Mouse (Mus musculus): Measurements from ENCODE around the gene Serpina9. TPM values are rescaled to one million over a fixed set of nuclear protein-coding genes. Genes with fewer than 3 reads are reported as not detected.

Serpina9 gene
- total and polyA plus RNA-seq, 3 experiments: 0.62 TPM; not detected in 2

GRCm38 (mm10) chr12:103977846-103978245, 35.7 kb downstream of the Serpina9 start:
- no peaks in the 10 kb centered on the region for H3K36me3 ChIP-seq (ENCODE audit: control insufficient read depth, insufficient read depth, low read length)
- H3K79me2 ChIP-seq (replicated peaks; ENCODE audit: control insufficient read depth, insufficient read depth, low read length): no peaks in the 10 kb centered on the region
- no peaks in the 10 kb centered on the region for H3K27me3 ChIP-seq (ENCODE audit: control insufficient read depth, insufficient read depth, low read length)
- H3K27ac ChIP-seq: no peak overlapping the region
- DNase-seq: no peak
- no peaks in the 10 kb centered on the region for H3K4me1 ChIP-seq (ENCODE audit: control insufficient read depth, insufficient read depth, low read length)
- 26% methylated on average over 5 of the region's 5 CpGs for WGBS
- no peak for TF ChIP-seq POLR2A (IDR thresholded peaks at IDR 0.05; ENCODE audit: insufficient read depth, low read depth, low read length)
- peak; percentile 57 for TF ChIP-seq CTCF (IDR thresholded peaks at IDR 0.05)
- no peak for TF ChIP-seq EP300 (IDR thresholded peaks at IDR 0.05; ENCODE audit: insufficient read depth, low read depth, low read length)
- H3K9ac ChIP-seq (ENCODE audit: low read depth, low read length): no peak overlapping the region
- H3K4me3 ChIP-seq: no peak overlapping the region
- intact Hi-C loops (cut with DNase I): no loop called here

- intact Hi-C loops (cut with DNase I): no loop called here
- TF ChIP-seq CTCF (IDR thresholded peaks at IDR 0.05): no peak
- no peak for TF ChIP-seq POLR2A (IDR thresholded peaks at IDR 0.05; ENCODE audit: insufficient read depth, low read depth, low read length)
- TF ChIP-seq EP300 (IDR thresholded peaks at IDR 0.05; ENCODE audit: insufficient read depth, low read depth, low read length): no peak
Measured at GRCm38 (mm10) chr12:103977060-103977459, 36.5 kb downstream of the Serpina9 start.

GRCm38 (mm10) chr12:103971080-103971479, 42.5 kb downstream of the Serpina9 start:
- WGBS: 81% methylated on average over 4 of the region's 4 CpGs
- H3K36me3 ChIP-seq (ENCODE audit: control insufficient read depth, insufficient read depth, low read length): no peaks in the 10 kb centered on the region

More at GRCm38 (mm10) chr12:103977060-103977459, 36.5 kb downstream of the Serpina9 start:
- WGBS: 65% methylated on average over 3 of the region's 3 CpGs
- H3K4me1 ChIP-seq (ENCODE audit: control insufficient read depth, insufficient read depth, low read length): no peaks in the 10 kb centered on the region
- no peaks in the 10 kb centered on the region for H3K79me2 ChIP-seq (replicated peaks; ENCODE audit: control insufficient read depth, insufficient read depth, low read length)
- no peak overlapping the region for H3K9ac ChIP-seq (ENCODE audit: low read depth, low read length)
- no peak overlapping the region for H3K27ac ChIP-seq
- H3K36me3 ChIP-seq (ENCODE audit: control insufficient read depth, insufficient read depth, low read length): no peaks in the 10 kb centered on the region
- DNase-seq: no peak
- no peak overlapping the region for H3K4me3 ChIP-seq
- H3K27me3 ChIP-seq (ENCODE audit: control insufficient read depth, insufficient read depth, low read length): no peaks in the 10 kb centered on the region

GRCm38 (mm10) chr12:103969577-103970116, 43.9 kb downstream of the Serpina9 start:
- H3K9ac ChIP-seq (ENCODE audit: low read depth, low read length): no peak overlapping the region
- DNase-seq: no peak
- 87% methylated on average over 9 of the region's 9 CpGs for WGBS
- no peak overlapping the region for H3K27ac ChIP-seq
- no peaks in the 10 kb centered on the region for H3K36me3 ChIP-seq (ENCODE audit: control insufficient read depth, insufficient read depth, low read length)
- no peaks in the 10 kb centered on the region for H3K27me3 ChIP-seq (ENCODE audit: control insufficient read depth, insufficient read depth, low read length)
- no peaks in the 10 kb centered on the region for H3K4me1 ChIP-seq (ENCODE audit: control insufficient read depth, insufficient read depth, low read length)
- intact Hi-C loops (cut with DNase I): no loop called here
- no peak for TF ChIP-seq EP300 (IDR thresholded peaks at IDR 0.05; ENCODE audit: insufficient read depth, low read depth, low read length)
- no peak for TF ChIP-seq CTCF (IDR thresholded peaks at IDR 0.05)
- TF ChIP-seq POLR2A (IDR thresholded peaks at IDR 0.05; ENCODE audit: insufficient read depth, low read depth, low read length): no peak
- no peaks in the 10 kb centered on the region for H3K79me2 ChIP-seq (replicated peaks; ENCODE audit: control insufficient read depth, insufficient read depth, low read length)
- H3K4me3 ChIP-seq: no peak overlapping the region

More at GRCm38 (mm10) chr12:103971080-103971479, 42.5 kb downstream of the Serpina9 start:
- intact Hi-C loops (cut with DNase I): no loop called here
- DNase-seq: no peak
- TF ChIP-seq EP300 (IDR thresholded peaks at IDR 0.05; ENCODE audit: insufficient read depth, low read depth, low read length) (no peak), CTCF (IDR thresholded peaks at IDR 0.05) (no peak), POLR2A (IDR thresholded peaks at IDR 0.05; ENCODE audit: insufficient read depth, low read depth, low read length) (no peak)
- Histone ChIP-seq H3K79me2 (replicated peaks; ENCODE audit: control insufficient read depth, insufficient read depth, low read length) (no peaks in the 10 kb centered on the region), H3K27ac (no peak overlapping the region), H3K4me1 (ENCODE audit: control insufficient read depth, insufficient read depth, low read length) (no peaks in the 10 kb centered on the region), H3K4me3 (no peak overlapping the region), H3K9ac (ENCODE audit: low read depth, low read length) (no peak overlapping the region), H3K27me3 (ENCODE audit: control insufficient read depth, insufficient read depth, low read length) (no peaks in the 10 kb centered on the region)

- Histone ChIP-seq H3K4me3 (no peak overlapping the region), H3K79me2 (replicated peaks; ENCODE audit: control insufficient read depth, insufficient read depth, low read length) (no peaks in the 10 kb centered on the region), H3K4me1 (ENCODE audit: control insufficient read depth, insufficient read depth, low read length) (no peaks in the 10 kb centered on the region), H3K27ac (no peak overlapping the region), H3K36me3 (ENCODE audit: control insufficient read depth, insufficient read depth, low read length) (no peaks in the 10 kb centered on the region), H3K9ac (ENCODE audit: low read depth, low read length) (no peak overlapping the region), H3K27me3 (ENCODE audit: control insufficient read depth, insufficient read depth, low read length) (no peaks in the 10 kb centered on the region)
- intact Hi-C loops (cut with DNase I): no loop called here
- WGBS: 41% methylated on average over 3 of the region's 3 CpGs
- no peak for DNase-seq
- no peak for TF ChIP-seq POLR2A (IDR thresholded peaks at IDR 0.05; ENCODE audit: insufficient read depth, low read depth, low read length)
- no peak for TF ChIP-seq EP300 (IDR thresholded peaks at IDR 0.05; ENCODE audit: insufficient read depth, low read depth, low read length)
- no peak for TF ChIP-seq CTCF (IDR thresholded peaks at IDR 0.05)
Measured at GRCm38 (mm10) chr12:103966761-103967160, 46.8 kb downstream of the Serpina9 start.

- no peaks in the 10 kb centered on the region for H3K4me1 ChIP-seq (ENCODE audit: control insufficient read depth, insufficient read depth, low read length)
- no peaks in the 10 kb centered on the region for H3K27me3 ChIP-seq (ENCODE audit: control insufficient read depth, insufficient read depth, low read length)
- no peak overlapping the region for H3K27ac ChIP-seq
- no peak for TF ChIP-seq CTCF (IDR thresholded peaks at IDR 0.05)
- no peak for TF ChIP-seq POLR2A (IDR thresholded peaks at IDR 0.05; ENCODE audit: insufficient read depth, low read depth, low read length)
- TF ChIP-seq EP300 (IDR thresholded peaks at IDR 0.05; ENCODE audit: insufficient read depth, low read depth, low read length): no peak
- H3K9ac ChIP-seq (ENCODE audit: low read depth, low read length): no peak overlapping the region
- no peaks in the 10 kb centered on the region for H3K36me3 ChIP-seq (ENCODE audit: control insufficient read depth, insufficient read depth, low read length)
- WGBS: 70% methylated on average over 4 of the region's 4 CpGs
- no peak for DNase-seq
- no peaks in the 10 kb centered on the region for H3K79me2 ChIP-seq (replicated peaks; ENCODE audit: control insufficient read depth, insufficient read depth, low read length)
- H3K4me3 ChIP-seq: no peak overlapping the region
- intact Hi-C loops (cut with DNase I): no loop called here
Measured at GRCm38 (mm10) chr12:103963288-103963687, 50.3 kb downstream of the Serpina9 start.
